1 mouse cellular context compared by ENCODE assay signal in genomic region chr17:23746767-23747166, GRCm38 (mm10).
TF ChIP-seq lines count a peak whose summit lies in the region.

No protein-coding gene starts in this region.

TF ChIP-seq in MEL, 35 proteins besides CTCF, POLR2A, EP300 and RAD21:
- TF ChIP-seq ELF1 (IDR thresholded peaks at IDR 0.05; ENCODE audit: low read depth, low read length) (no peak), E2F4 (IDR thresholded peaks at IDR 0.05; ENCODE audit: borderline replicate concordance, low read depth, low read length) (no peak), GABPA (IDR thresholded peaks at IDR 0.05; ENCODE audit: low read depth, low read length) (no peak), MAFK (IDR thresholded peaks at IDR 0.05; ENCODE audit: borderline replicate concordance, low read depth, low read length) (no peak), RCOR1 (IDR thresholded peaks at IDR 0.05; ENCODE audit: low read depth, low read length) (no peak), USF2 (IDR thresholded peaks at IDR 0.05; ENCODE audit: borderline replicate concordance in 1 of 2, insufficient read depth in 1 of 2, low read depth in 1 of 2, low read length in 2 of 2) (no peak), SIN3A (IDR thresholded peaks at IDR 0.05; ENCODE audit: low read length) (no peak), CHD2 (IDR thresholded peaks at IDR 0.05; ENCODE audit: low read length) (no peak), MEF2A (IDR thresholded peaks at IDR 0.05; ENCODE audit: extremely low read depth, insufficient replicate concordance, low read depth, low read length, poor library complexity, severe bottlenecking) (no peak), POLR2AphosphoS5 (IDR thresholded peaks at IDR 0.05; ENCODE audit: borderline replicate concordance, low read depth, low read length) (no peak), NRF1 (IDR thresholded peaks at IDR 0.05; ENCODE audit: insufficient read depth, low read depth, low read length, poor library complexity, severe bottlenecking) (no peak), ZC3H11A (IDR thresholded peaks at IDR 0.05; ENCODE audit: low read depth, low read length) (no peak), USF1 (IDR thresholded peaks at IDR 0.05; ENCODE audit: low read depth, low read length) (no peak), ZKSCAN1 (IDR thresholded peaks at IDR 0.05; ENCODE audit: low read depth, low read length) (no peak), HCFC1 (IDR thresholded peaks at IDR 0.05; ENCODE audit: low read depth, low read length) (no peak), SMC3 (IDR thresholded peaks at IDR 0.05; ENCODE audit: low read depth, low read length) (no peak), MAZ (IDR thresholded peaks at IDR 0.05; ENCODE audit: low read depth, low read length) (no peak), CHD1 (IDR thresholded peaks at IDR 0.05; ENCODE audit: low read depth, low read length) (no peak)
